Mouse (Mus musculus): ENCODE results near the gene Ercc6l2. TPM values are rescaled to one million over a fixed set of nuclear protein-coding genes. Genes with fewer than 3 reads are reported as not detected.
"Not testable (repeated sequence)": the region's sequence is repeated elsewhere in the genome, so short reads cannot be mapped to it uniquely, and the experiment has no call there.

Ercc6l2 gene
- polyA plus RNA-seq, 1 experiment from 2014 or later, result 13.6 TPM

- WGBS, result 7% methylated on average over 11 of the region's 11 CpGs
- no peak overlapping the region for H3K4me3 ChIP-seq (ENCODE audit: low read depth, low read length)
- peak overlapping the region; percentile 80 for H3K27ac ChIP-seq (ENCODE audit: low read depth, low read length)
- peak; percentile 34; the same call in 1 of the 2 replicates for ATAC-seq (ENCODE audit: low read depth)
- H3K9me3 ChIP-seq (ENCODE audit: control insufficient read depth, low read length), result no peaks in the 10 kb centered on the region
- no peaks in the 10 kb centered on the region for H3K36me3 ChIP-seq (ENCODE audit: control insufficient read depth, insufficient read depth, low read length)
- no peak overlapping the region for H3K4me2 ChIP-seq (ENCODE audit: low read depth, low read length)
- peaks cover 14% of the 10 kb centered on the region for H3K4me1 ChIP-seq (ENCODE audit: control insufficient read depth, insufficient read depth, low read length)
- 0 out of 2 replicates have a peak overlapping the region, but pooled peaks have one; percentile 16 for H3K9ac ChIP-seq (replicated peaks; ENCODE audit: low read depth, low read length)
- no peaks in the 10 kb centered on the region for H3K27me3 ChIP-seq (ENCODE audit: control insufficient read depth, insufficient read depth, low read length)
These were observed 103.0 kb downstream of the Ercc6l2 start for GRCm38 (mm10) chr13:63917776-63918621.

DNA sequence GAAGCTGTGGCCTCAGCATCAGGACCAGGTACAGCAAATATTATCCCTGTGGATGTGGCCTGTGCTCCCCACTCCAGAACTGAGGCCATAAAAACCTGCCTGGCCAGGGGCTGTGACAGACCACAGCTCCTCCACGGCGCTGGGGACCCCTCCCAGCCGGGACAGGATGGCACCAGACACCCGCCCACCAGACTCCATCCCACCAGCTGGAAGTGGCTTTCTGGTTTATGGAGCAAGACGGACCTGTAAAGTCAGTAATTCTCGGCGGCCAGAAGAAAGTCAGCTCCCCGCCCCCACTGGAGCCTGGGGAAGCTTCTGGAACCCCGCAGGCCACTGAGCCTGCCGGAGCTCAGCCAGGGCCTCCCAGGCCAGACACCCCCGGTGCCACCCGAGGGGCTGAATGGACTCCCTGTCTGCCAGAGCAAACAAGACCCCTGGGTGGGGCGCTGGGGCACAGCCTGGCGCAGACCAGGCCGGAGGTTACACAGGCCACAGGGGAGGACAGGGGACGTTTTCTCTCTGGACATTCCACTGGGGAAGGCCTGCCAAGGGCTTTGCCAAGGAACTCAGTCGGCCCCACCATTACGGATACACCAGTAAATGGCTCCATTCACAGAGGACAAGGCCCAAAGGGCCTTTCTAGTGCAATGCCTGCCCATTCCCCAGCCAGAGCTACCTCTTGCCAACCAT lies 103.8 kb downstream of the Ercc6l2 start:
- Histone ChIP-seq H3K27me3 (ENCODE audit: control insufficient read depth, insufficient read depth, low read length) (no peaks in the 10 kb centered on the region), H3K4me1 (ENCODE audit: control insufficient read depth, insufficient read depth, low read length) (peaks cover 14% of the 10 kb centered on the region), H3K9ac (replicated peaks; ENCODE audit: low read depth, low read length) (no peak overlapping the region; the same call in 1 of the 2 replicates), H3K9me3 (ENCODE audit: control insufficient read depth, low read length) (no peaks in the 10 kb centered on the region), H3K27ac (ENCODE audit: low read depth, low read length) (peak overlapping the region; percentile 80), H3K36me3 (ENCODE audit: control insufficient read depth, insufficient read depth, low read length) (no peaks in the 10 kb centered on the region), H3K4me2 (ENCODE audit: low read depth, low read length) (peak overlapping the region; percentile 11; the same call in 1 of the 2 replicates), H3K4me3 (ENCODE audit: low read depth, low read length) (no peak overlapping the region)
- 33% methylated on average over 18 of the region's 18 CpGs for WGBS
- ATAC-seq (ENCODE audit: low read depth), result peak; percentile 59; the same call in 1 of the 2 replicates

DNA sequence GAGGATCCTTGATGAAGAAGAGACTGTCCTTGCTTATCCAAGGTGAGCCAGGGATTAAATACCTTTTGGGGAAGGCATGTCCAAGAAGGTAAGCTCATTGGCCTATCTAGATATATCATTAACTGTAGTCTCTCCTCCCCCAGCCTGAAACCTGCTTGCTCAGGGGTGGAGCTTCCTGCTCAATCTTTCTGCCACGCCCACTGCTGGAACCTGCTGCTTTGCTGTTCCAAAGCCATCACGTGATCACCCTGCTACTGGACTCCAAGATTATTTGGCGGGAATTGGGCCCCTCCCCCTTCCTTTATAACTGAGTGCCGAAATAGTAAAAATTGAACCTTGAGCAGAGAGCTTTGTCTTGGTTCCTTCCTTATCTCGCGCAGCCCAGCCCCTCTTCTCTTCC lies 109.0 kb downstream of the Ercc6l2 start:
- H3K9ac ChIP-seq (replicated peaks; ENCODE audit: low read depth, low read length); H3K27ac ChIP-seq (ENCODE audit: low read depth, low read length); H3K27me3 ChIP-seq (ENCODE audit: control insufficient read depth, insufficient read depth, low read length); ATAC-seq (ENCODE audit: low read depth); H3K4me3 ChIP-seq (ENCODE audit: low read depth, low read length); H3K9me3 ChIP-seq (ENCODE audit: control insufficient read depth, low read length); H3K4me2 ChIP-seq (ENCODE audit: low read depth, low read length); H3K36me3 ChIP-seq (ENCODE audit: control insufficient read depth, insufficient read depth, low read length); H3K4me1 ChIP-seq (ENCODE audit: control insufficient read depth, insufficient read depth, low read length): not testable (repeated sequence)
- whole genome bisulfite sequencing, result 67% methylated on average over 2 of the region's 6 CpGs

GRCm38 (mm10) chr13:63927326-63927725 lies 112.3 kb downstream of the Ercc6l2 start:
- Histone ChIP-seq H3K27ac (ENCODE audit: low read depth, low read length) (no peak overlapping the region), H3K9ac (replicated peaks; ENCODE audit: low read depth, low read length) (no peak overlapping the region), H3K9me3 (ENCODE audit: control insufficient read depth, low read length) (no peaks in the 10 kb centered on the region), H3K4me3 (ENCODE audit: low read depth, low read length) (no peak overlapping the region), H3K4me1 (ENCODE audit: control insufficient read depth, insufficient read depth, low read length) (no peaks in the 10 kb centered on the region; the same call in 1 of the 2 replicates), H3K4me2 (ENCODE audit: low read depth, low read length) (no peak overlapping the region), H3K27me3 (ENCODE audit: control insufficient read depth, insufficient read depth, low read length) (no peaks in the 10 kb centered on the region), H3K36me3 (ENCODE audit: control insufficient read depth, insufficient read depth, low read length) (no peaks in the 10 kb centered on the region)
- 82% methylated on average over 4 of the region's 4 CpGs for WGBS
- ATAC-seq (ENCODE audit: low read depth), result no peak

DNA sequence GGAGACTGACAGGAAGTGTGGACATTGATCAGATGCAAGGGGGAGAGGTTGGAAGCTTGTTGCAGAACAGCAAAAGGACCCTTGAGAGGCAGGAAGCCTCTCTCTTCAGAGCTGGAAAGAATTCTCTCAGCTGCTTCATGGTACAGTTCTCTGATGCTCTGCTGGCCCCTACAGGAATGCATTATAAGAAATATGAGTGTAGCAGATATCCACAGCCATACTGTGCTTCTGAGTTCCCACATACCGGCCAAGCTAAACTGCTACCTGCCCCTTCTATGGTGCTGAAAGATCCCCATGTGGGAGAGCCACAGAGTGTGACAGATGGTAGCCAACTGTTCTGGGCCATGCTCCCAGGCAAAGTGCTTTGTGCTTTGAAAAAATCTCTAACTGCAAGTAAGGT lies 114.3 kb downstream of the Ercc6l2 start:
- Histone ChIP-seq H3K4me3 (ENCODE audit: low read depth, low read length) (no peak overlapping the region), H3K27ac (ENCODE audit: low read depth, low read length) (no peak overlapping the region), H3K9me3 (ENCODE audit: control insufficient read depth, low read length) (no peaks in the 10 kb centered on the region), H3K9ac (replicated peaks; ENCODE audit: low read depth, low read length) (no peak overlapping the region), H3K4me2 (ENCODE audit: low read depth, low read length) (no peak overlapping the region), H3K27me3 (ENCODE audit: control insufficient read depth, insufficient read depth, low read length) (no peaks in the 10 kb centered on the region), H3K36me3 (ENCODE audit: control insufficient read depth, insufficient read depth, low read length) (no peaks in the 10 kb centered on the region), H3K4me1 (ENCODE audit: control insufficient read depth, insufficient read depth, low read length) (no peaks in the 10 kb centered on the region; the same call in 1 of the 2 replicates)
- WGBS, result 29% methylated on average over 1 of the region's 1 CpGs
- peak; percentile 65; the same call in 1 of the 2 replicates for ATAC-seq (ENCODE audit: low read depth)

DNA sequence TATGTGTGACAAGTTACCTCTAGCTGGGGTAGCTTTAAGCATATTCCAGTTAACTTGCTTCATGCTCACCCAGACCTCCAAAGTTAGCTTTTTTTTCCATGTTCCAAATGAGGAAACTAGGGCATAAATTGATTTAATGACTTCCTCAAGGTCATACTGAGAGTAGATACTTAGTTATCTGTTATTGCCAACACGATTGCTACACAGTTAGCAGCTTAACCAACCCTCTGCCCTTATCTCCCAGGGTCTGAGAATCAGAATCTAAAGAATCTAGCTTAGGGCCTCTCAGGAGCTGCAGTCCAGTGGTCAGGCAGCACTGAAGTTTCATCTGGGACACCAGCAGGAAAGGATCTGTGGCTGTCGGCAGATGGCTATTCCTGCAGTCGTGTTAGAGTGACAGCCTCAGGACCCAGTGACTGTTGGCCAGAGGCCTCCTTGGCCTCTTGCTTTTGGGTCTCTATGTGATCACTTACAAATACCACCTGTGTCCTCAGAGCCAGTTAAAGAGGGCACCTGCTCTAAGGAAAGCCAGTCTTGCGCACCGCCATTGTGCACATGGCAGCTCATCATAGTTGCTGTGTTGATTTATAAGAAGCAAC lies 115.0 kb downstream of the Ercc6l2 start:
- no peaks in the 10 kb centered on the region for H3K36me3 ChIP-seq (ENCODE audit: control insufficient read depth, insufficient read depth, low read length)
- 49% methylated on average over 5 of the region's 5 CpGs for WGBS
- no peak overlapping the region for H3K9ac ChIP-seq (replicated peaks; ENCODE audit: low read depth, low read length)
- H3K4me1 ChIP-seq (ENCODE audit: control insufficient read depth, insufficient read depth, low read length), result no peaks in the 10 kb centered on the region; the same call in 1 of the 2 replicates
- no peak overlapping the region for H3K27ac ChIP-seq (ENCODE audit: low read depth, low read length)
- H3K4me2 ChIP-seq (ENCODE audit: low read depth, low read length), result no peak overlapping the region
- H3K9me3 ChIP-seq (ENCODE audit: control insufficient read depth, low read length), result no peaks in the 10 kb centered on the region
- H3K27me3 ChIP-seq (ENCODE audit: control insufficient read depth, insufficient read depth, low read length), result no peaks in the 10 kb centered on the region
- ATAC-seq (ENCODE audit: low read depth), result peak; percentile 47; the same call in 1 of the 2 replicates
- no peak overlapping the region for H3K4me3 ChIP-seq (ENCODE audit: low read depth, low read length)

- no peak overlapping the region for H3K27ac ChIP-seq (ENCODE audit: low read depth, low read length)
- no peak overlapping the region for H3K4me2 ChIP-seq (ENCODE audit: low read depth, low read length)
- H3K36me3 ChIP-seq (ENCODE audit: control insufficient read depth, insufficient read depth, low read length), result no peaks in the 10 kb centered on the region
- H3K9ac ChIP-seq (replicated peaks; ENCODE audit: low read depth, low read length), result no peak overlapping the region
- no peaks in the 10 kb centered on the region for H3K27me3 ChIP-seq (ENCODE audit: control insufficient read depth, insufficient read depth, low read length)
- no peaks in the 10 kb centered on the region for H3K9me3 ChIP-seq (ENCODE audit: control insufficient read depth, low read length)
- ATAC-seq (ENCODE audit: low read depth), result peak; percentile 29; the same call in 1 of the 2 replicates
- no peak overlapping the region for H3K4me3 ChIP-seq (ENCODE audit: low read depth, low read length)
- H3K4me1 ChIP-seq (ENCODE audit: control insufficient read depth, insufficient read depth, low read length), result no peaks in the 10 kb centered on the region; the same call in 1 of the 2 replicates
- 47% methylated on average over 10 of the region's 10 CpGs for WGBS
These were observed 115.5 kb downstream of the Ercc6l2 start for GRCm38 (mm10) chr13:63930525-63930924.

GRCm38 (mm10) chr13:63936369-63936768 lies 121.3 kb downstream of the Ercc6l2 start:
- no peaks in the 10 kb centered on the region for H3K4me1 ChIP-seq (ENCODE audit: control insufficient read depth, insufficient read depth, low read length)
- H3K36me3 ChIP-seq (ENCODE audit: control insufficient read depth, insufficient read depth, low read length), result no peaks in the 10 kb centered on the region
- WGBS, result 94% methylated on average over 9 of the region's 9 CpGs
- no peak for ATAC-seq (ENCODE audit: low read depth)
- H3K9me3 ChIP-seq (ENCODE audit: control insufficient read depth, low read length), result no peaks in the 10 kb centered on the region
- no peak overlapping the region for H3K4me3 ChIP-seq (ENCODE audit: low read depth, low read length)
- no peak overlapping the region for H3K4me2 ChIP-seq (ENCODE audit: low read depth, low read length)
- no peak overlapping the region for H3K9ac ChIP-seq (replicated peaks; ENCODE audit: low read depth, low read length)
- H3K27ac ChIP-seq (ENCODE audit: low read depth, low read length), result no peak overlapping the region
- no peaks in the 10 kb centered on the region for H3K27me3 ChIP-seq (ENCODE audit: control insufficient read depth, insufficient read depth, low read length)
